Mouse (Mus musculus) mouse trophoblast stem cell (cell line): ENCODE results near the gene Vwa5b1.

ENCODE experiments used
- in situ Hi-C, 2 experiments: fragments of 300-500 bp; cut with MseI, MboI; formaldehyde crosslinking; loops; 2 replicates in 1 of 2; 3 replicates in 1 of 2; pipeline ENCODE4 v1.15.1; 2025

Gene Vwa5b1

GRCm38 (mm10) chr4:138530011-138530410 lies 105.7 kb downstream of the Vwa5b1 start:
- in situ Hi-C loops: no loop called here

GRCm38 (mm10) chr4:138525684-138526083 lies 110.0 kb downstream of the Vwa5b1 start:
- in situ Hi-C loops: no loop called here

GRCm38 (mm10) chr4:138524769-138525168 lies 110.9 kb downstream of the Vwa5b1 start:
- in situ Hi-C loops: no loop called here

- in situ Hi-C loops: no loop called here
Measured at GRCm38 (mm10) chr4:138523775-138524174, 111.9 kb downstream of the Vwa5b1 start.

- in situ Hi-C loops: no loop called here
Measured at GRCm38 (mm10) chr4:138522296-138522695, 113.4 kb downstream of the Vwa5b1 start.

GRCm38 (mm10) chr4:138517153-138517789 lies 118.4 kb downstream of the Vwa5b1 start:
- in situ Hi-C loops: no loop called here

- in situ Hi-C loops: no loop called here
Measured at GRCm38 (mm10) chr4:138516448-138516847, 119.2 kb downstream of the Vwa5b1 start.
